Mouse (Mus musculus) lung, postnatal 10 days (tissue): Measurements from ENCODE around the gene Gm21904.
"Not testable (repeated sequence)": the region's sequence is repeated elsewhere in the genome, so short reads cannot be mapped to it uniquely, and the experiment has no call there.

ENCODE experiments used
- DNase-seq: peaks from one replicate; pipeline ENCODE4 v3.0.0; 2021

Gm21904 gene

GRCm38 (mm10) chrY:17846166-17846565, at the start of gene Gm21904:
Gene Gm21904, minus strand, starts transcription at chrY:17846266.
- not testable (repeated sequence) for DNase-seq

DNA sequence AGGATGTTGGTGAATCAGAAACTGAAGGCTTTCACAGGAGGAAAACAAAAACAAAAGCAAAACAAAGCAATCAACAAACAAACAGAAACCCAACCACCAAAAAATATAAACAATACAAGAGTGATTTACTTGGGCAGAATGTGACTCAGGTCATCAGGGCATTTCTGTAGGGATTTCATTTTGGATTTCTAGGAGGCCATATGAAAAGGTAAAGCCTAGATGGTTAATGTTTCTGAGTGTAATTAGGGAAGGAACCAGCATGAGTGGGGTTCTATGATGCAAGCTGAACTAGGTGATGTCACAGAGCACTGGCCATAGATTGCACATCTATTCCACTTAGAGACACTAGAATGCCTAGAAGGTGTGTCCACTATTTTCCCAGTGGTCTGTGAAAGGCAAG, 28.4 kb upstream of the Gm21904 start, which contains the start of the genes Gm20772 and Gm20831:
Gene Gm20772 (plus strand): TSS at position 301 of the 400 bp plus-strand sequence.
Gene Gm20831 (plus strand): TSS at position 301 of the 400 bp plus-strand sequence.
- DNase-seq, result not testable (repeated sequence)
